Mouse (Mus musculus): Measurements from ENCODE around the gene Sowahd.

The Sowahd gene

GRCm38 (mm10) chrX:37091457-37091856, 42.8 kb downstream of the Sowahd start:
- DNase-seq (ENCODE audit: low spot score in 2 of 2) = no peak

GRCm38 (mm10) chrX:37095106-37095768, 46.6 kb downstream of the Sowahd start:
- no peak for DNase-seq (ENCODE audit: low spot score in 2 of 2)

- DNase-seq (ENCODE audit: low spot score in 2 of 2) = no peak
Observed at GRCm38 (mm10) chrX:37098681-37099080, 50.0 kb downstream of the Sowahd start.
